Mouse (Mus musculus): Measurements from ENCODE around the gene Mark3. TPM values are rescaled to one million over a fixed set of nuclear protein-coding genes. Genes with fewer than 3 reads are reported as not detected.

The Mark3 gene
- total RNA-seq, 2 experiments from 2014 or later: 62.1 to 72.5 TPM

GRCm38 (mm10) chr12:111672581-111672980 lies 98.3 kb downstream of the Mark3 start:
- DNase-seq (ENCODE audit: low spot score in 2 of 2): no peak

GRCm38 (mm10) chr12:111674850-111675486 lies 100.6 kb downstream of the Mark3 start:
- DNase-seq (ENCODE audit: low spot score in 2 of 2): peak in 1 of 2 experiments; percentile 5

- DNase-seq (ENCODE audit: low spot score in 2 of 2): no peak
Measured at GRCm38 (mm10) chr12:111675797-111676580, 101.7 kb downstream of the Mark3 start.

GRCm38 (mm10) chr12:111677421-111677820 lies 103.1 kb downstream of the Mark3 start:
- DNase-seq (ENCODE audit: low spot score in 2 of 2): peak in 1 of 2 experiments; percentile 56

GRCm38 (mm10) chr12:111677882-111678669 lies 103.8 kb downstream of the Mark3 start, which contains the start of gene Trmt61a:
Gene Trmt61a, plus strand, starts transcription at chr12:111678105.
- peak; percentile 82 to 94 for DNase-seq (ENCODE audit: low spot score in 2 of 2)

- no peak for DNase-seq (ENCODE audit: low spot score in 2 of 2)
Measured at GRCm38 (mm10) chr12:111678670-111678933, 104.3 kb downstream of the Mark3 start.

- no peak for DNase-seq (ENCODE audit: low spot score in 2 of 2)
Measured at GRCm38 (mm10) chr12:111678997-111679396, 104.7 kb downstream of the Mark3 start.

- DNase-seq (ENCODE audit: low spot score in 2 of 2): no peak
Measured at GRCm38 (mm10) chr12:111680661-111681060, 106.3 kb downstream of the Mark3 start.

- no peak for DNase-seq (ENCODE audit: low spot score in 2 of 2)
Measured at GRCm38 (mm10) chr12:111681305-111681704, 107.0 kb downstream of the Mark3 start.

GRCm38 (mm10) chr12:111682003-111682402 lies 107.7 kb downstream of the Mark3 start:
- no peak for DNase-seq (ENCODE audit: low spot score in 2 of 2)

GRCm38 (mm10) chr12:111682806-111683205 lies 108.5 kb downstream of the Mark3 start:
- DNase-seq (ENCODE audit: low spot score in 2 of 2): no peak

GRCm38 (mm10) chr12:111686390-111686789 lies 112.1 kb downstream of the Mark3 start:
- no peak for DNase-seq (ENCODE audit: low spot score in 2 of 2)

GRCm38 (mm10) chr12:111687350-111688068 lies 113.2 kb downstream of the Mark3 start:
- peak; percentile 65 to 83 for DNase-seq (ENCODE audit: low spot score in 2 of 2)

- DNase-seq (ENCODE audit: low spot score in 2 of 2): no peak
Measured at GRCm38 (mm10) chr12:111688069-111688428, 113.7 kb downstream of the Mark3 start.

- no peak for DNase-seq (ENCODE audit: low spot score in 2 of 2)
Measured at GRCm38 (mm10) chr12:111689426-111689825, 115.1 kb downstream of the Mark3 start.

GRCm38 (mm10) chr12:111691346-111691872 lies 117.1 kb downstream of the Mark3 start:
- peak in 1 of 2 experiments; percentile 37 for DNase-seq (ENCODE audit: low spot score in 2 of 2)

- DNase-seq (ENCODE audit: low spot score in 2 of 2): peak in 1 of 2 experiments; percentile 10
Measured at GRCm38 (mm10) chr12:111692899-111693298, 118.6 kb downstream of the Mark3 start.

- peak in 1 of 2 experiments; percentile 31 for DNase-seq (ENCODE audit: low spot score in 2 of 2)
Measured at GRCm38 (mm10) chr12:111693341-111694270, 119.3 kb downstream of the Mark3 start.

- no peak for DNase-seq (ENCODE audit: low spot score in 2 of 2)
Measured at GRCm38 (mm10) chr12:111694271-111694781, 120.0 kb downstream of the Mark3 start.

Data from gastrocnemius, postnatal 4 days (tissue).